Mouse (Mus musculus) bone marrow, adult 2 months (tissue): ENCODE data around the gene Taar4. TPM values are rescaled to one million over a fixed set of nuclear protein-coding genes. Genes with fewer than 3 reads are reported as not detected.

Source experiments
- H3K27ac ChIP-seq: fragments of 200-500 bp; 2 replicates; pipeline ENCODE4 v1.5.1; 2012; ENCODE audit warnings: low read depth, mild to moderate bottlenecking, control low read depth, inconsistent platforms, low read length; ENCODE audit not compliant: control insufficient read depth, poor library complexity, insufficient read depth
- H3K4me1 ChIP-seq: fragments of 200-500 bp; 2 replicates; pipeline ENCODE4 v1.6.1; 2011; ENCODE audit warnings: low read length; ENCODE audit not compliant: control insufficient read depth, insufficient read depth
- H3K4me3 ChIP-seq: fragments of 200-500 bp; replicated peaks from 2 replicates; pipeline ENCODE3; 2011; ENCODE audit warnings: mild to moderate bottlenecking, low read depth, low read length, control low read depth; ENCODE audit not compliant: control insufficient read depth
- CTCF ChIP-seq: fragments of 200-500 bp; IDR thresholded peaks from 2 replicates; pipeline ENCODE4 v1.5.1; 2011; ENCODE audit warnings: low read length, control low read depth; ENCODE audit not compliant: control insufficient read depth, insufficient read depth
- POLR2A ChIP-seq: fragments of 200-500 bp; IDR thresholded peaks from 2 replicates; pipeline ENCODE4 v1.6.1; 2011; ENCODE audit warnings: low read depth, mild to moderate bottlenecking, control low read depth, low read length, borderline replicate concordance; ENCODE audit not compliant: control insufficient read depth
- WGBS: fragments of 180-500 bp; shearing (Covaris S2); methylation state at CpG from one replicate; pipeline ENCODE4 v1.1.7; 2018; 5-methylcytosine and 5-hydroxymethylcytosine counted together
- polyA plus RNA-seq: library from polyadenylated mRNA; stranded (reverse); fragments of >200 nt; gene quantifications from 2 replicates; pipeline ENCODE4 v1.2.4, GENCODE M21; 2011; ENCODE audit warnings: low replicate concordance; ENCODE audit not compliant: missing spikeins, insufficient read depth, insufficient read length

Taar4 gene
- polyA plus RNA-seq: not detected in 2 replicates

GRCm38 (mm10) chr10:23960444-23960915 is at the start of gene Taar4:
TSS of gene Taar4 (plus strand) at chr10:23960494.
- H3K4me1 ChIP-seq: no peaks in the 10 kb centered on the region
- TF ChIP-seq CTCF (no peak), POLR2A (no peak)
- no peak within 1 kb of the TSS for H3K27ac ChIP-seq
- H3K4me3 ChIP-seq: no peak within 1 kb of the TSS
- WGBS: 61% methylated on average over 13 of the region's 13 CpGs

GRCm38 (mm10) chr10:23920056-23920455 is 40.2 kb upstream of the Taar4 start, which contains the start of gene Taar1:
TSS of gene Taar1 (plus strand) at chr10:23920356.
- Histone ChIP-seq H3K4me3 (no peak within 1 kb of the TSS), H3K27ac (no peak within 1 kb of the TSS), H3K4me1 (no peaks in the 10 kb centered on the region)
- WGBS: 75% methylated on average over 4 of the region's 4 CpGs
- TF ChIP-seq POLR2A (no peak), CTCF (no peak)

DNA sequence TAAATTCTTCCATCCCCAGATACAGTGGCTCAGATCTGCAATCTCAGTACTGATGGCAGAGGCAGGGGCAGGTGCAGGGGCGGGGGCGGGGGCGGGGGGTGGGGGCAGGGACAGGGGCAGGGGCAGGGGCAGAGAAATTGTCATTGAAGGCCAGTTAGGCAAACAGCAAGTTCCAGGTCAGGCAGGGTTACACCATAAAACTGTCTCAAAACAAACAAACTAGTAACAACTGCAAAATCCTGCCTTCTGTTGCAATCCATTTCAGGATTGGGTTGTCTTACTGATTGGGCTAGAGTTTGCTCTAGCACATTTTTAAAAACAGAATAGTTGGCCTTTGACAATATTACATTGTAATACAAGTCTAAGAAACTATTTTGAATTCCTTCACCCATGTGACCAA is 37.8 kb upstream of the Taar4 start:
- no peaks in the 10 kb centered on the region for H3K4me1 ChIP-seq
- 81% methylated on average over 3 of the region's 3 CpGs for WGBS

GRCm38 (mm10) chr10:23923941-23924340 is 36.4 kb upstream of the Taar4 start:
- 72% methylated on average over 2 of the region's 2 CpGs for WGBS
- TF ChIP-seq CTCF: no peak
- no peak for TF ChIP-seq POLR2A
- no peak overlapping the region for H3K27ac ChIP-seq
- H3K4me1 ChIP-seq: no peaks in the 10 kb centered on the region
- no peak overlapping the region for H3K4me3 ChIP-seq

More for the DNA sequence above, 37.8 kb upstream of the Taar4 start:
- Histone ChIP-seq H3K27ac (no peak overlapping the region), H3K4me3 (no peak overlapping the region)
- TF ChIP-seq CTCF (no peak), POLR2A (no peak)

DNA sequence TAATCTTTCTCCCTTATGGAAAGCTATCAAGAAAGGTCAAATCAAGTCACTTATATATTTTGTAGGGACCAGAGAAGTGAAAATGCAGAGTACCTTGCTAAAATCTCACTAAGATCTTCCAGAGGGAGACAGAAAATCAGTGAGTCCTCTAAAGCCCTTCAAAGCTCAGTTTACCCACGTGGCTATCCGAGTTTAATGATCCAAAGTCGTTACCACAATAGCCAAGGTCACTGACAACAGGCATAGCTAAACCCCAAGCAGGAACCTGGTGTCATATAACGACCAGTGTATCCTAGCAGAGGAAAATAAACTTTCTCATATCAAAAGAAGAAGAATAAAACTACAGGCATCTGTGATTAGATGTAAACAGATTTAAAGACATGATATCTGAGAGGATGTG is 22.7 kb upstream of the Taar4 start:
- Histone ChIP-seq H3K27ac (no peak overlapping the region), H3K4me3 (no peak overlapping the region), H3K4me1 (no peaks in the 10 kb centered on the region)
- 43% methylated on average over 4 of the region's 4 CpGs for WGBS
- TF ChIP-seq POLR2A (no peak), CTCF (no peak)

GRCm38 (mm10) chr10:23938312-23938711 is 22.0 kb upstream of the Taar4 start, which contains the start of gene Taar2:
TSS of gene Taar2 (plus strand) at chr10:23938572.
- Histone ChIP-seq H3K4me3 (no peak within 1 kb of the TSS), H3K4me1 (no peaks in the 10 kb centered on the region), H3K27ac (no peak within 1 kb of the TSS)
- TF ChIP-seq CTCF (no peak), POLR2A (no peak)
- 81% methylated on average over 6 of the region's 6 CpGs for WGBS

DNA sequence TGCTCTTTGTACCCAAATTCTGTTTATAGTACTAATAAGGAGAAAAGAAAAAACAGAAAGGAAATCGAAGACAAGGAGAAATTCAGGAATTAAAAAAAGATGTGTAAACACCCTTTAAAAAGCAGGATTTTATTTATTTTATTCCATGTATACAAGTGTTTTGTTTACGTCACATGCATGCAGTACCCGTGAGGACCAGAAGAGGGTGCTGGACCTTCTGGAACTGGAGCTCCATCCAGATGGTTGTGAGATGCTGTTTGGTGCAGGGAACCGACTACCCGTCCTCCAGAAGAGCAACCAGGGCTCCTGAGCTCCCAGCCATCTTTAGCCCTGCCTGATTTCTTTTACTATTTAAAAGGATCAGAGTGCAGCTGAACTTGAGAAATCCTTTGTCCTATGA is 17.8 kb upstream of the Taar4 start:
- TF ChIP-seq CTCF: peak; percentile 49
- TF ChIP-seq POLR2A: no peak
- no peak overlapping the region for H3K27ac ChIP-seq
- no peaks in the 10 kb centered on the region for H3K4me1 ChIP-seq
- WGBS: 70% methylated on average over 5 of the region's 5 CpGs
- H3K4me3 ChIP-seq: no peak overlapping the region

DNA sequence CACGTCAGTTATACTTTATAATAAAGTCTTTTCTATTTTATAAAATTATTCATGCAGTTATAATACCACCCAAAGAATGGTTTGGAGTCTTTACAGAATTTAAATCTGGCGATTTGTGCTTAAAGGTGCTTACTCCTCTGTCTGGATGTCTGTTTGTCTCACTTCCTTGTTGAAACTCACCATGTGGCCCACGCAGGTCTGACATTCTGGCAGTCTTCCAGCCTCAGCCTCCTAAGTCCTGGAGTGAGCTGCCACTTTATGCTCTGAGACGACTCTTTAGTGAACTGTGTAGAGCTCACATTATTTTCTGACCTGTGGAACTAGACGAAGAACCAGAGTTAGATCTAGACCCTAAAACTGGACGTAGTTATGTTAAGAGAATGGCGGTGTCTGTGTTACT is 12.3 kb upstream of the Taar4 start:
- WGBS: 47% methylated on average over 7 of the region's 7 CpGs
- TF ChIP-seq CTCF: no peak
- no peak for TF ChIP-seq POLR2A
- no peak overlapping the region for H3K27ac ChIP-seq
- H3K4me3 ChIP-seq: no peak overlapping the region
- H3K4me1 ChIP-seq: no peaks in the 10 kb centered on the region

- no peak within 1 kb of the TSS for H3K27ac ChIP-seq
- TF ChIP-seq CTCF: no peak
- no peak for TF ChIP-seq POLR2A
- WGBS: 86% methylated on average over 16 of the region's 16 CpGs
- H3K4me1 ChIP-seq: no peaks in the 10 kb centered on the region
- H3K4me3 ChIP-seq: no peak within 1 kb of the TSS
Observed at GRCm38 (mm10) chr10:23949508-23950005, 10.7 kb upstream of the Taar4 start, which contains the start of gene Taar3. TSS of gene Taar3 (plus strand) at chr10:23949558.
